Mouse (Mus musculus) spleen, postnatal 36 days (tissue): Measurements from ENCODE around the gene Mrgpre.

Experiments used
- DNase-seq, 2 experiments: peaks; one replicate each; pipeline ENCODE4 v3.0.0; 2022; ENCODE audit warnings: low spot score in 2 of 2, mixed read lengths in 1 of 2

Gene Mrgpre

DNA sequence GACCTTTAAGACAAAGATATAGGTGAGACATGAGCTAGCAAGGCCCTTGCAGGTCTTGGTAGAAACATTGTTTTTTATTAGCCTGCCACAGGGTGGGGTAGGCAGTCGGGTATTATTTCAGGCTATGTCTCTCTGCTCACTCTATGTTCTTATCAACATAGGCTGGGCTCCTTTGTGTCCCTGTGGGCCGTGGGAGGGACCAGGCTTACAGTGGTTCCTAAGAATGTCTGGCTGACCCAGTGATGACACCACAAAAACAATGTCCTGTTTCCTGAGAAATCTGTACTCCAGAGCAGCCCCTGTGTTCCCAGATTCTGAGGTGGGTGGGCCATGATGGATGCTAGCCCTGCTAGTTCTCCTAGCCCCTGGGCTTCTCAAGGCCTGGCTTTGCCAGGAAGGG lies 6.9 kb downstream of the Mrgpre start:
- no peak for DNase-seq

DNA sequence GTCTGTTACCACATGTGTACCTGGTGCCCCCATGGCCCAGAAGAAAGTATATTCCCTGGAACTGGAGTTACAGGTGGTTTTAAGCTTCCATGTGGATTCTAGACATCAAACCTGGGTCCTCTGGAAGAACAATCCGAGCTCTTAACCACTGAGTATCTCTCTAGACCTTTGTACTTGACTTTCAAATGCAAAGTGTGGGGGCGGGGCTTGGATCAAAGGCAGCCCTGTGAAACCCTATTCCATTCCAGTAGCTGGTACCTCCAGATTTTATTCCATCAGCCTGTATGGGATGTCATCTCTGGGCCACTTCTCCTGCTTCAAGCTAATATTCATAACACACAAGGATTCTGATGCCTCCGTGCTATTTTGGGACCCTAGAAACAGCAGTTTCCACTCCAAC lies 8.2 kb downstream of the Mrgpre start:
- DNase-seq = no peak

DNA sequence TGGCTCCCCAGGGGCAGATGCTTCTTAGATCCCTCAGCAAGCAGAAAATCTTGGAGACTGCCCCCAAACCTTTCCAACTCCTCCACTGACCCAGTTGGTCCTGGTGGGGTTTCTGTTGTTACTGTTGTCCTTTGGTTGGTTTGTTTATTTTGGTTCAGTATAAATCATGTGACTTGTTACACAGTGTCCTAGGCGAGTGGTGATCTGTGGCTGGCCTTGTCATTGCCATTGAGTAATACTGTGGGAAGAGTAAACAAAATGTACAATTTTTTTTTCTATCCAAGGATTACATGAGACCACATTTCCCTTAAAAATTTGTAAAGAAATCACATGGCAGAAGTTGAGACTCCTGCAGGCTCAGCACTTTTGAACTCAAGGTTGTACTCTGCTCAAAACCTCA lies 14.8 kb downstream of the Mrgpre start:
- DNase-seq = no peak

DNA sequence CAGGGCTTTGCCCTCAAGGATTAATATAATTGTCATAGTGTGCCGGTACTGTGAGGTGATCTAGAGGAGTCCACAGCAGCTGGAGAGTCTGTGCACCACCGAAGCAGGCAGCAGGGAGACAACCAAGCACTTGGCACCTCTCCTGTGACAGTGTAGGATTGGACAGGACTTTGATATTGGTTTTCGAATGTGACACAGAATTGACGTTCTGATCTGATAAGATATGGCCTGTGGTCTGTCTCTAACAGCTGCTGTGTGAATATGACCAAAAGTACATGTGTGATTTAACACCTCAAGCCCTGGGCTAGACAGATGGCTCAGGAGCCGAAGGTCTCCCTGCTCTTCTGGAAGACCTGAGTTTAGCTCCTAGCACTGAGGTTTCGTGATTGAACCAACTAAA lies 16.0 kb downstream of the Mrgpre start:
- no peak for DNase-seq

DNA sequence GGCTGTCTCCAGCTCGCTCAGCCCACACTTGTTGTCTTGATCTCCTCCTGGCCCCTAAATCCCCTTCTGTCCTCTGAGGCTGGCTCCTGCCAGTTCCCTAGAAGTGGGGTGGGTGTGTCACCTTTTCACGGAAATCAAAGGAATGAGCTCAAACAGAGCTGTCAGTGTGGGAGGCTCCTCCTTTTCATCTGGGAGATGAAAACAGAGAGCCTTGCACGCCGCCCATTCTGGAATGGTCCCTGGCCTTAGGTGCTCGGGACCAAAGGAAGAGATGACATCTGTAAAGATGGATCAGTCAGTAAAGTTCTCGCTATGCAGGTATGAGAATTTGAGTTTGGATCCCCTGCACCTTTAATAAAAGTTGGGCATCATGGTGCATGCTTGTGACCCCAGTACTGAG lies 17.4 kb downstream of the Mrgpre start, which contains the start of gene Mrgprg:
Gene Mrgprg, minus strand, starts transcription at position 101 of the 400 bp plus-strand sequence.
- no peak for DNase-seq

DNA sequence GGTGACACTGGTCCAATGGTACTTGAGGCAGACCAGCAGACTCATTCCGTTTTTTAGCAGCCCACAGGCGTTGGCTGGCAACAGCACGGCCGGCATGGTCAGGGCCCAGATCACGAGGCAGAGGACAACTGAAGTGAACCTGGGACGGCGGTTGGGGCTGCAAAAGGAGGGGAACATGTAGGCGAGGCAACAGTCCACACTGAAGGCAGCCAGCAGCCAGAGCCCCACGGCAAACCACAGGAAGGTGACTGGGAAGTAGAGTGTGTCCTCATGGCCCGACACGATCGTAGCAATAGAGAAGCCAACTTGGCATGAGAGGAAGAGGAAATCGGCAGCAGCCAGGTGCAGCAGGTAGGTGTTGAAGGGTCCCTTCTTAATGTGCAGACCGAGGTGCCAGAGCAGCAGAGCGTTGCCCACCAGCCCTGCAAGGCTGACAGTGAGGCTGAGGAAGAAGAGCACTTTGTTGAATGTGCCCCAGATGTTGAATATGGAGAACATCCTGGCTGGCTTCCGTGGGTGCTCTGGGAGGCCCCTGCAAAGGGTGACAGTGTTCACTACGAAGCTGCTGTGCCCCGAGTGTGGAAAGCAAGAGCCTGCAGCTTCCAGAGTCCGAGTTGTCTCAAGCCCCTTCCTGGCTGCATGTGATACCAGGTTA lies 19.3 kb downstream of the Mrgpre start:
- DNase-seq = no peak

DNA sequence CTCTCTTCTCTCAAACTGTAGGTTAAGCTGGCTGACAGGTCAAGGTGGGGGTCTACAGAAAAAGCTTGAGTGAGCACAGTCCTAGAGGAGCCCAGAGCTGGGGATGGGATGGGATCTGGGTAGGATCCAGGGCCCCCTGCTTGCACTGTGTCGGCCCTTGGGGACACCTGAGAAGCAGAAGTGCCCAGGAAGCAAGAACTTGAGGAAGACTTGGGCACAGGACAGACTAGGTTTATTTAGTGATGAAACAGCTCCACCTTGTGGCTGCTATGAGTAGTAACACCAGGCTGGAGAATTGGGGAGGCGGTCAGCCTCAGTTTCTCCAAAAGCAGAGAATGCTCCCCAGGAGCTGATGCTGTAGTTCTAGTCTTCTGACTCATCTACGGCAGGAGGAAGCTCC lies 20.5 kb downstream of the Mrgpre start:
- DNase-seq = no peak

DNA sequence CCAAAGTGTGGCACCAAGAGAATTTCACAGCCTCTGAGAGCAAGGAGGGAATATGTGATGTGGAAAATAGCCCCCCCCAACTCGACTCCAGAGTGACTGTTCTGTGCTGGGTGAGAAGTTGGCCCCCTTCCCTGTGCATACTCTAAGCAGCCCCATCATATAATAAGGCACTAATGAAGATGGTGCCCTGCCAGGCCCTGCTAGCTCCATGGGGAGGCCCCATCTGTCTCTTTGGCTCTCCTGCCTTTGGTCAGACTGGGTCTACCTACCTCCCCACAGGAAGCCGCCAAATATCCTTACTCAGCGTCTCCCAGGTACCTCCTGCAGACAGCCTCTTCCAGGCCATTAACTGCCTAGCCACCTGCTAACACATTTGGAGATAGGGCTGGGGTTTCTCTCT lies 25.3 kb downstream of the Mrgpre start:
- DNase-seq = no peak

DNA sequence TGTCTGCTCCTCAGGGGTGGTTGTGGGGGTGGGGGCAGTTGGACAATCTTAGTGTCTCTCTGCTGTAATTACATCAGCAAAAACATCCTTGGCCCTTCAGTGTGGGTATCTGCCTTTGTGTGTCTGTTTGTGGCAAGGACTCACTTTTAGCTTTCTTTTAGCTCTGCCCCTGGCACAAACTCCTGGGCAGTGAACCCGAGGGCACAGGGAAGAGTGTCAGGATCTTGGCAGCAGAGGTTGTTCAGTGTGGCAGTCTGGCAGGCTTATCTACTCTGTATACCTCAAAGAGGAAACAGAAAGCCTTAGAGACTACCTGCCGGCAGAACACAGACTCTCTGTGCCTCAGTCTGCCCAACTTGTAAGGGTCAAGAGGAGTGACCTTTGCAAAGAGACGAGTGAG lies 26.6 kb downstream of the Mrgpre start:
- DNase-seq = no peak

DNA sequence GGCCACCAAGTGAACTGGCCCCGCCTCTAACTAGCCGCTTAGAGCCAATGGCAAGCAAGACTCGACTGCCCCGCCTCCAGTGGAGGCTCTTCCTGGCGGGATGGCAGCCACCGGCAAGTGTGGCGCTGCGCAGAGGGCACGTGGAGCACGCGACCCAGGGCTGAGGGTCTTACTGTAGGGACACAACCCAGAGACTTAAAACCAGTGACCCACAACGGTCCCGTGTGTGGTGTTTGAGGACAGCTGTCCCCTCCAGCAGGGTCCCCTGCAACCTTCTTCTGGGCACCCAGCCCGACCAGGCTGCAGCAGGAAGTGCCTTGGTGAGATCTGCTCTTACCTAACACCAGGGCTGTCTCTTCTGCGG lies 27.3 kb downstream of the Mrgpre start:
- peak; percentile 79 to 84 for DNase-seq

DNA sequence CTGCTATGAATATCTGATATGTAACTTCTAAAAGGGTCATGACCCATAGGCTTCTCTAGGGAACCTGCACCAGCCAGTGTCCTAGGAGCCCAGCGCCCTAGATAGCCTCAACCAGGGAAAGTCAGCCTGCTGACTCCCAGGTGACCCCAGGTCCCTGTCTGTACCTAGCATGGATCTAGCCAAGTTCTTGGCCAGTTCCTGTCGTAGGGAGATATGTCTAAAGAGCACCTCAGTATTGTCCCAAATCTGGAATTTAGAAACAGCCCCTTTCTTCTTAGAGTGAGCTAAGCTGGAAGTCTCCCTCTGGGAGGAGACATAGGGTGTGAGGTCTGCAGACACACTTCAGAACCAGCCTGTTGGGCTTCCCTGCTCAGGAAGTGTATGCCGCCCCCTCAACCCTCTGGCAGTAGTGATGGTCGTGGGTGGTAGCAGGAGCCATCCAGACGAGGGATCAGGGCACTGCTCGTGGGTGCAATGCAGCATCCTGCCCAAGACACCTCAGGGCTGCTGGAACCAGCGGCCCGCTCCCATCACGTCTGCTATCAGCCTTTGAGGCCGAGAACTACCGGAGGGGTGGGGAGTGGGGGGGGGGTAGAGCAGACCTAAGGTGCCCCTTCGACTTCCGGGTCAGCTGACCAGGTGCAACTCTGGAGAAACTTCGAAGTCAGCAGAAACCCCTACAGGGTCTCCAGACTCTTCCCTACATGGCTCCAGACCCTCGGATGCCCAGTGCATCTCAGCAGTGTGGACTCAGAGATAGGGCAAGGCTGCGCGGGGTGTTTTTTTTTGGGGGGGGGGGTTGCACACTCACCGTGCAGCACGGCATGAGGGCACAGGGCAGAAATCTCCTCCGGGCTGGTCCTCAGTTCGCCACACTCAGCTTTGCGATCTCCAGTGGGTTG lies 27.9 kb downstream of the Mrgpre start, which contains the start of gene Osbpl5:
Gene Osbpl5, minus strand, starts transcription at position 861 of the 902 bp plus-strand sequence.
- DNase-seq = no peak

DNA sequence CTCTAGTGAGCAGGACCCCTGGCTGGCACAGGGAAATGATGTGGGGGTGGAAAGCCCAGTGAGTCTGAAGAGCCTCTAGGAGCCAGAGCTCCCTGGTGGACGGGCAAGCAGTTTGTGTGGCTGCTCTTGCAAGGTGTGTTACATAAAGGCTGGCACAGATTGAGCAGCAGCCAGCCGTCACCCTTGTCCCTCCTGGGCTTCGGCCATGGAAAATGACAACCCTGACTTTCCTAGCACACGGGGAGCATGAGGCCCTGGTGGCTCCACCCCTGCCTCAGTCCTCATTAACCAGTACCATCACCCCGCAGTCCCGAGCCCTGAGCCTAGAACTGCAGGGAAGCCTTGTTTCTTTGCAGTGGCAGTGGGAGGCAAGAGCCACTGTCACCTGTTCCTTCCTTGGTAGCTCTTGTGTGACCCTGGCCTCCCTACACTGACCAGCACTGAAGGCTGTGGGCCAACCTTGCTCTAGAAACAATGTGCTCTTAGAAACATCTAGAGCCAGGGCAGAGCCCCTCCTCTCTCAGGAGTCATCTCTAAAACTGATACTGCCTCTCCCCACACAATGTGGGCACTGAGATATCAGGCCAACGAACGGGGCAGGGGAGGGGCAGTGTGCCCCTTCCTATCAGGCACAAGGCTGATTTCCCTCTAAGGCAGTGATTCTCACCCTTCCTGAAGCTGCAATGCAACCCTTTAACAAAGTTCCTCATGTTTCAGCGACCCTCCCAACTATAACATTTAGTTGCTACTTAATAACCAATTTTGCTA lies 28.8 kb downstream of the Mrgpre start:
- DNase-seq = no peak

DNA sequence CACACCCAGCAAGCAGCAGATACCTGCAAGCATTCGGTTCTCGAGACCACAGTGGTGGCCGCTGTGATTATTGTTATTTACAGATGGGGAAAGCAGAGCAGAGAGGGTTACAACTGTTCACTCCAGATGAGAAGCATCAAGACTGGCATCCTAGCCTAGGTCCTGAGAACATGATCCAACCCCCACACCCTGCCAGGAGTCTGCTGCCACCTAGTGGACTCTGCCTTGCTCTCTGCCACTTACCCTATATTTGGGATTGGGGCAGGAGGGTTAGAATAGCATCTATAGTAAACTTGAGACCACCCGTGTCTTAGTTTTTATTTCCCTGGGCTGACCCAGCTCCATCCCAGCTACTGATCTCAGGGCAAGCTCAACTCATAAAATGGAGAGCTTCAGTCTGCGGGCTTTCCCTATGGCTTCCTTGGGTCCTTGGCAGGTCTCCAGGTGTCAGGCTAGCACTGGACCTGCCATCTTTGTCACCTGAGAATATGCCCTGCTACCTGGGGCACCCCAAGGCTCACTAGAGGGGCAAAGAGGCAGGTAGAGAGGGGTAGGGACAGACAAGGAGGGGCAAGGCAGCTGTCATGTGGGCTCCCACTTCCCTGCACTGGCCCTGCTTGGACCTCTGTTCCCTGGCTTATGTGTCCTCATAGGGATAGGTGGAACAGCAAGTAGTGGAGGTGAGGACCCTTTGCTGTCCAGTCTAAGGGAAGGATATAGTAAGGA lies 30.1 kb downstream of the Mrgpre start:
- peak; percentile 37 to 55 for DNase-seq

DNA sequence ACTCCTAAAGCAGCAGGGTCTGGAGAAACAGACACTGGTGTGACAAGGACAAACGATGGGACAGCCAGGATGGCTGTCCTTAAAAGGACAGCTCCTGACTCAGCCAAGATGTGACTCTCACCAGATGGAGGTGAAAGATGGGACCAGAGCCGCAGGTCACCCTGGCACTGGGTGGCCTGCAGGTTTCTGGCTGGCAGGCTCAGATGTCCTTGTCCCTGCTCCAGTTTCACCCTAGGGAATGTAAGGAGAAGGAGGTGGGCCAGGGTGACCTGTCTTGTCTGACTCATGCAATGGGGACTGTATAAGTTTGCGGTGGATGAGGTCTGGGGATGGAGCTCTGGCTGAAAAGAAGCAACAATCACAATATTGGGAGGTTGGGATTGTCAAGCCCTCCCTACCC lies 31.7 kb downstream of the Mrgpre start:
- DNase-seq = no peak

DNA sequence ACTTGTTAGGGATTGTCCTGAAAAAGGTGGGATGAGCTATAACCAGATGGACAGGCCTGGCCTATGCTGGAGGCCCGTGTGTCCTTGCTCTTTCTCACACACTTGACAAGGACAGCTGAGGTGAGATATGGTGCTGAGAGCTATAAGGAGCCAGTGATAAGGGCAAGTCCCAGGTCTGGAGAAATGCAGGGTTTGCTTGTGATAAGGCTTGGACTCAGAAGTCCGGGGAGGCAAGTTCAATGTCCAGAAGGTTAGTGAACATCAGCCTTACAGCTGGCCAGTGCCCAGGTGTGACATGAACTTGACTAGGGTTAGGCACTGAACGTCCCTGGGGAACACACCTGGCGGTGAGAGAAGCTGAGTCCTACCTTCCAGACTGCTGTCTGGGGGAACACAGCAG lies 32.2 kb downstream of the Mrgpre start:
- no peak for DNase-seq

DNA sequence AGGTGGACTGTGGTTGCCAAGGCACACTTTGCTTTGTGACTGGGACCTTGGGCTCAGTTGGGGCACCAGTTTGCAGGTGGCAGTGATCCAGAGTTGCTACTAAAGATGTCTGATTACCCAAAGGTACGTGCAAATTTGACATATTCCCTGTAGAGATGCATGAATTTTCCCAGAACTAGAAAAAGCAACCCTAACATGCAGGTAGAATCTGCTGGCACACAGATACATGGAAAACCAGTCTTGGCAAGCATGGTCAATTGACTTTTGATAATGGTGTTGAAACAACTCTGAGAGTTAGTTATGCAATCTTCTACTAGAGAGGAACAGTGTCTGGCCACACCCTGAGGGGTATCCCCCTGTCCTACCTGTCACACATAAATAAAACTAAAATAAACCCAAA lies 32.9 kb downstream of the Mrgpre start:
- DNase-seq = no peak

DNA sequence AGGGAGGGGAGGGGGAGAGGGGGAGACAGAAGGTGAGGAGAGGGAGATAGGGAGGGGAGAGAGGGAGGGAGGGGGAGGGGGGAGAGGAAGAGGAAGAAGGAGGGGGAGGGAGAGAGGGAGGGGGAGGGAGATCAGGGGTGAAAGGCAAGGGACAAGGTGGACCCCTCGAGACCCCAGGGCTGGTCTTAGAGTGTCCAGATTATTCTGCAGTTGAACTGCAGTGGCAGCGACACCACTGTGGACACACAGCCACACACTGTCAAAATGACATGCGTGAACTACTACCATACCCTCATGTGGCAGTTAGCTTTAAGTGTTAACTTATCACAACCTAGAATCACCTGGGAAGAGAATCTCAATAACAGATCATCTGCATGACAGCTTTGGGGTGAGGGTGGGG lies 35.3 kb downstream of the Mrgpre start:
- no peak for DNase-seq

DNA sequence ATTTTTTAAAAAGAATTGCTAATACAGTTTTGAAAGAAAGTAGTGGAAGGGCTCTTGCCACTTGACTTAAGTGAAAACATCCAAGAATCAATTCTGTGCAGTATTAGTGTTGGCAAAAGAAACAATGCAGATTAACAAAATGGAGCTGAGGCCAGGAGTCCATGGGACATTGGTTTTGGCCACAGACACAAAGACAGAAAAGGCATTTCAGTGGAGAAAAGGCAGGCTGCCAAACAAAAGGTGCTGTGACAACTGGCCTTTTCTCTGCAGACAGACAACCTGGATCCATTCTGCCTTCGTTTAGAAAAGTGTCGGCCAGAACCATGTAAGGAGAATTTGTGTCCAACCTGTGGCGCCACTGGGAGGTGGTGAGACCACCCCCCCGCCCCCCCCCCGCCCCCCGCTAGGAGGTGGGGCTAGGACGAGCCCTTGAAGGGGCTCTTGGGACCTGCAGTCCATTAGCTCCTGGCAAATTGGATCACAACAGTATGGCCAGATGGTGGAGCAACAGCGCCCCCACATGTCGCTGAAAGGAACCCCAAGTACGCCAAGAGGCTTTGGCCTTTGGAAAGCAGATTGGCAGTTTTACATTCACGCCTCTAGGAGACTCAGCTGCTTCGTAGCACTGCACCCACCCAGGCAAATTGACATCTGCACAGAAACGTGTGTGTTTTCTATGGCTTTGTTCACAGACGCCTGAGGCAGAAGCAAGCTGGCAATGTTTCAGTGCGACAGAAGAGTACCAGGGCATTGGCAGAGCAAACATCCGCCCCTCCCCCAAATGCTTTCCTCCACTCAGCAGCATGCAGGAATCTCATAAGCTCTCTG lies 36.0 kb downstream of the Mrgpre start:
- DNase-seq = peak; percentile 60 to 66

DNA sequence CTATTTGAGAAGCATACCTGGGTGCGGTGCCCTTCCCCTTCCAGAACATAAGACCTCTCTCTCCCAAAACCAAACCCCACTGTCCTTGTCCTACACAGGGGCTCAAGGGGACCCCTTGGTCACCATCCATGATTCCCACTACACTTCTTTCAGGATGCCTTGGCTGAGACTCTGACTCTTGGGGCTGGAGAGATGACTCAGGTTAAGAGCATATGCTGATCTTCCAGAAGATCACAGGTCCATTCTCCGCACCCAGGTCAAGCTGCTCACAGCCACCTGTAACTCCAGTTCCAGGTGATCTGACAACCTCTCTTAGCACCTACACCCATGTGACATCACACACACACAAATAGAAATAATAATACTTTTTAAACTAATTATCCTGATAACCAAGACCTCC lies 43.6 kb downstream of the Mrgpre start:
- no peak for DNase-seq

DNA sequence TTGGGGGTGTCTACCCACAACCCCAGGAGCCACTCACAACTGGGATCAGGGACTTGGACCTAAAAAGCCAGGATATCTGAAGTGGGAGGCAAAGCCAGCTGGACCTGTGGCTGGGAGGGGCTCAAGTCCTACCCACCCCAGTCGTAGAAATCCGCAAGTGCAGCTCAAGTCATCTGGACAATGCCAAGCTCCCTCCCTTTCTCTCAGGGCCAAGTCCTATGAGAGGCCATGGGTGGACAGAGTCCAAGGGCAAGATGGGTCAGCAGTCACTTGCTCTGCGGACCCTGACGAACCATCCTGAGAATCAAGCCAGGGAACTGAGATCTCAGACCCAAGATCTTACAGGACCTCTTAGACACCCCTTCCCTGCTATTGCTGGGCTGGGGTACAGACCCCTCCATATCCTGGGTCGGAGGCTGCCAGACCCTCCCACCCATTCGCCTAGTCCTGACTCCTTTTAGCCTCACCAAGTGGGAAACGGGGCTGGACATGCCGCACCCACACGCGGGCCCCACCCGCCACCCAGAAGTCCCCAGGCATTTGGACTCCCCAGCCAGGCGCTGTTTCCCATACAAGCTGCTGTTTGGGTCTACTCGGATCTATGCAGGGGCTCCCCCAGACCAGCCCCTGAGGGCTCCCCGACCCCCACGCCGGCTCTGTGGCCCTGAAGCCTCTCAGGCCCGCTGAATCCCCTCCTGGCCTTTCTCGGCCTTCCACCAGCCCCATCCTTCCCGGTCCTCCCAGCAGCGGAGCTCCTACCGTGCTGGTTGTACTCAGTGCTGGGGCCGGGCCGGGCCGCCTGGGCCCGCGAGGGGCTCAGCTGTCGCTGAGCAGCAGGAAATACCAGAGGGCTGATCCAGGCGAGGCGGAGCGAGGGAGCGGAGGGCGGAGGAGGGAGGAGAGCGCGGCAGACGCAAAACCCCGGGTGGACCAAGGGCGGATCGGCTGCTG lies 44.5 kb downstream of the Mrgpre start:
- DNase-seq = peak; percentile 24 to 36
